Mouse (Mus musculus): ENCODE results near the gene Foxa3.
A peak's percentile ranks its signal among the peaks of the same experiment; 100 is the strongest.

GRCm38 (mm10) chr7:18967603-18968002 is 55.7 kb downstream of the Foxa3 start:
- no peak for TF ChIP-seq CHD2 (IDR thresholded peaks at IDR 0.05; ENCODE audit: low read depth, low read length)
- peak; percentile 75; the same call in 1 of the 2 replicates for TF ChIP-seq HCFC1 (IDR thresholded peaks at IDR 0.05; ENCODE audit: borderline replicate concordance, insufficient read depth, low read length)
- TF ChIP-seq MAFK (IDR thresholded peaks at IDR 0.05; ENCODE audit: insufficient read depth, low read depth, low read length): no peak
- no peak for TF ChIP-seq ZC3H11A (IDR thresholded peaks at IDR 0.05; ENCODE audit: borderline replicate concordance, low read depth, low read length)
